Mouse (Mus musculus): ENCODE data around the gene Bspry.

The Bspry gene

DNA sequence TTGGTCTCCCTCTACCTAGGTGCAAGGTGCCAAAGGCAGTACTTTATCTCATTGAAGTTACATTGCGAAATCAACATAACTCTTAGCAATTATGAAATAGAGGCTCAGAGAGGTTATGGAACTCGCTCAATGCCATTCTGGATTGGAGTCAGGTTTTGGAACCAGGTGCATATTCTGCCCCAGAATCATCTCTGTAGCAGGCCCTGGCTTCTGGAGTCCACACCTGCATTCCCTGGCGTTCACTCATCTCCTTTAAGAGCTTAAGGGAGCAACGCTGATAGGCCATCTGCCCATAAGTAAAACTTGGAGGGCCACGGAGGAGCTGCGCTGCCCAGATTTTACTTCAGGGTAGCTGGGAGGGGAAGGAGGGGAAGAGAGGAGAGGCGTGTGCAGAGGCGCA, 37.2 kb downstream of the Bspry start:
- DNase-seq, result peak; percentile 31 to 64

DNA sequence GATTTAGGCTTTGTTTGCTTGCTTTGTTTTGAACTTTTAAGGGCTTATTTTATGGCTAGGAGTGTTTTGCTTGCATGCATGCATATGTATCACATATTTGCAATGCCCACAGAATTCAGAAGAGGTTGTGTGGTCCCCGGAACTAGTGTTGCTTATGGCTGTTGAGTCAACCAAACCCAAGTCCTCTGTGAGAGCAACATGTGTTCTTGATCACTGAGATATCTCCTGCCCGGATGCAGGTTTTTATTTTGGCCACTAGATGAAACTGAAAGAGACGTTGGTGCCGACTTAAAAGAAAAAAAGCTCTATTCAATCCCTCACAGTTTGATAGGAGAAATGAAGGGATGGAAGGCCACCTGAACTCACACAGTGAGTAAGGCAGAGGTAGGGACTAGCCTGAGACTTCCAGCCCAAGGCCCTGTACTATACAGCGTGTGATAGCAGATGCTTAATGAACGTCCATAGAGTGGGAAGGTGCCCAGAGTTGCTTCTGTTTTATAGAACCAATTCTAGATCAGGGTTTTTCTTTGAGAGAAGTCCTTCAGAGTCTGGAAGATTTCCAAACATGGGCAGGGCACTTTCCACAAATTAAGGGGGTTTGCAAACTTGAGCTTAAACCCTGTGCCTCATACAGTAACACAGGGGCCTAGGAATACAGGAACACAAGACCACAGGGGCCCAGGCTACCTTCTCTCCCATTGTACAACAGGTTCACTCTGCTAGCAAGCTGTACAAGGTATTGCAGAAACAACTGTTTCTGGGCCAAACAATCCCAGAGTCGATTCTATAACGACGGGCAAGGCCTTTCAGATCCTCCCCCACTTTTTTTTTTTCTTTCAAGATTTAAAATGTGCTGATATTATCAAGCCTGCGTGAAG, 37.9 kb downstream of the Bspry start:
- DNase-seq, result no peak

- peak; percentile 63 to 67 for DNase-seq
These were observed 38.7 kb downstream of the Bspry start for GRCm38 (mm10) chr4:62518416-62519121.

DNA sequence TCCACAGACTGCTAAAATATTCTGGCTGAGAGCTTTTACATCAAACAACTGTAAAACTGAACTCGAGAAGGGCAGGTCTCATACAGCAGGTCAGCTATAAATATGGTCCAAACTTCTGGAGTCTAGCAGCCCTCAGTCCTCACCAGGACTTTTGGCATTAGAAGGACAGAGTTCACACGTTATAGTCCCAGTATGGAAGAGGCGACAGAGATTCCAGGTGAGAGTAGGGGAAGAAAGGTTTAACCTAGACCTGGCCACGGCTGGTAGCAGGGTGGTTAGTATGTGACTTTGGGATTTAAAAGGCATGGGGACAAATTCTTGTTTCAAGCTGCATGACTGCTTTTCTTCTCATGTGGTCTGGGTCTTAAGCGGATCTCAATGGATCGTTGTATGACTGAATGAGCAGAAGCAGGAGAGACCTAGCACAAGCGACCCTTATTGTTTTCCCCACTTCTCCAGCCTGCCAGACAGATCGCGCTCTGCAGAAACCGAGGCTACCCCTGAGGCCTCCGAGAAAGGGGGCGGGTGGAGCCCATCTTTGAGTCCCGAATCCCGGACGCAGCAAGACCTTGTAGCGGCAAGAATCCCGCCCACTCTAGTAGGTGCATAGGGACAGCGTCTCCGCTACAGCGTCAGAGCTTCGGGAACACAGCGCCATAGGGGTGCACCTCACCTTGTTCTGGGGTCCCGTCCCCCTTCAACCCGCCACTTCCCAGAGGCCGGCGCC, 39.4 kb downstream of the Bspry start:
- DNase-seq, result no peak

DNA sequence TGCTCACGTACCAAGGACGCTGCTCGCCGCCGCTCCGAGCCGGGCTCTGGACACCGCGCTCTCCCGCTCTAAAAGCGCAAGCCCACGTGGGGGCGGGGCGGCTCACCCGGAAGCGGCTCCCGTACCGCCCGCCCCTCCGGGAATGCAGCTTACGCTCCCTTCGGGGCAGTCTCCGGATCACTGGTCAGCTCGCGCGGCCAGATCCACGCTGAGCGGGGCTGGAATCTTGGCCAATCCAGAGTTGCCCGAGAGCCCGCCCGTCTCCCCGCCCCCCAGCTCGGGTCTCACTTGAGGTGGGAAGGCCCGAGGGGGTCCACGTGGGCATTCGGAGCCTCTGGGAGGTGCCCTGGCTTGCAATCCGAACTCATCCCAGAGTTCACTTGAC, 40.0 kb downstream of the Bspry start, which contains the start of gene Alad:
Gene Alad (minus strand): TSS at position 70 of the 385 bp plus-strand sequence.
- DNase-seq, result peak; percentile 89 to 93

GRCm38 (mm10) chr4:62520892-62521400, 41.1 kb downstream of the Bspry start:
- DNase-seq, result no peak

DNA sequence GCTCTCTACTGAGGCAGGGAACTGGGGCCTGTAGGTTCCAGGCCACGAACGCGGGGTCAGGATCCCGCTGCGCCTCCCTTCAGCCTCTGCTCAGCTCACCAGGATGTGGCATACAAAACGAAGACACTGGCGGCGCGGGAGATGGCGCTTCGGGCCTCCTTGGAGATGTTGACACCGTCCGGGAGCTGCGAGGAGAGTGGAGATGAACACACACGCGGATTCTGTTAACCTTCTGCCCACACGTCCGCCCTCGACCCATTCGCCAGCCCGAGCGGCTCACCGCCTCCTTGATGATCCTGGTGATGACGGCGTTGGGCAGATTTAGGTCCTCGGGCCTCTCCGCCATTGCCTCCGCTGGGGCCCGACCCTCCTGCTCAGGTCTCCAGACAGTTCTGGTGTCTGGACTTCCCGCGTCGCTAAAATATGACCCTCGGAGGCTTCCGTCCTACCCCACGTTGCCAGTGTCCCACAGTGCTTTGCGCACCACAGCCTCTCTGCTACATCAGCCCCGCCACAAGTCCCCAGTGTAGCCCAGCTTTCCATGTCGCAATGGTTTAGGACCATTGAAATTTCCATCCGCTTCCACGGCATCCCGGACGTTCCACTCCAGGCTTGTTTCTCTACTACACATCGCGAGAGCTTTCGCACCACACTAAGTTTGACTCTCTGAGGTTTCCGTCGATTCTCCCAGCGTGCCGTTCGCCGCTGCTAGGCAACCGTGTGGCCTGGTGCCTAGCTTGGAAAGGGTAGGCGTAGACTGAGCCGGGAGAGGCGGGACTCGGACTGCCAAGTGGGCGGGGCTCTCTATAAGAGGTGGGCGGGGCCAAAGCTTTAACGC, 45.0 kb downstream of the Bspry start, which contains the start of the genes Pole3 and 4933430I17Rik:
Gene Pole3 (minus strand): TSS at position 418 of the 838 bp plus-strand sequence.
Gene 4933430I17Rik (plus strand): TSS at position 719 of the 838 bp plus-strand sequence.
- peak; percentile 96 to 98 for DNase-seq

DNA sequence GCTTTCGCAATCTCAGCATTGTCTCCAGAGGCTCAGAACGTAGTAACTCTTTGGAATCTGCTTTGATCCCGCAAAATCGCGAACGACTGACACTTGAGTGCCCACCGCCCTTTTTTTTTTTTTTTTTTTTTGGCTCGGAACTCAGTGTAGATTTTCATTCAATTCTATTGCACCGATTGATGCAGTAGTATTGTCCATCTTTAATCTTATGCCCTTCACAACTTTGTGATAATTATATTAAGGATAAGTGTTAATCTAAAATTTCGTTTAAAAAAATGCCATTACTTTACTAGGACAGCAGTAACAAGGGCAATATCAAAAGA, 45.6 kb downstream of the Bspry start:
- DNase-seq, result no peak

DNA sequence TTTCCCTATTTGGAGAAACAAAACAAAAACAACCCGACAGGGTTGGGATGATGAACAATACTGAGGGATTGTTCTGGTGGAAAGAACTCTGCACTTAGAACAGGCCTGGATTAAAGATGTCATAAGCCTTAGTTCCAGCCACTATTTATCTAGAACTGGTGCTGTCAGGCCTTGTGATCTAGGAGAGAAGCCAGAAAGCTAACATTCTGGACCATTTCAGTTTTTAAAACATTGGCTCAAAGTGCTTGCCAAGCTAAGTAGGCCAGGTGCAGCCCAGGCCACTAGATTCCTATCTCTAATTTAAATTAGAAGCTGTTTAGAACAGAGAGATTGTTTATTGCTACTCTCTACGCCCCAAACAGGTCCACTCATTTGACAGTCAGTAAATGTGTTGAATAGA, 46.4 kb downstream of the Bspry start:
- DNase-seq, result no peak

DNA sequence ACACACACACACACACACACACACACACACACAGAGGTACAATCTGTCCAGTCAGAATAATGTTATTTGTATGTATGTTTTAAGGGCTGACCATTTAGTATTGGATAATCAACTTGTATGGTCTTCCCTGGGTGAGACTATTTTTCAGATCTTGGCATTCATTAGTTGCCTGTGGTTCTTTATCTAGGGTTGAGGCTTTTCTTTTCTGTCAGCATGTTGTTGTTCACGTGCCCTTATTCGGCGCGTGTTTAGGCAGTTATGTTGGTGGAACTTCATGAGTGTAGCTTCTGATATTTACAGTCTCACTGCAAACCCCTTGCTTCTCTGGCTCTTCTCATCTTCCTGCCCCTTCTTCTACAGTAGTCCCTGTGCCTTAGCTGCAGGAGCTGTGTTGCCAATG, 47.8 kb downstream of the Bspry start:
- DNase-seq, result no peak

DNA sequence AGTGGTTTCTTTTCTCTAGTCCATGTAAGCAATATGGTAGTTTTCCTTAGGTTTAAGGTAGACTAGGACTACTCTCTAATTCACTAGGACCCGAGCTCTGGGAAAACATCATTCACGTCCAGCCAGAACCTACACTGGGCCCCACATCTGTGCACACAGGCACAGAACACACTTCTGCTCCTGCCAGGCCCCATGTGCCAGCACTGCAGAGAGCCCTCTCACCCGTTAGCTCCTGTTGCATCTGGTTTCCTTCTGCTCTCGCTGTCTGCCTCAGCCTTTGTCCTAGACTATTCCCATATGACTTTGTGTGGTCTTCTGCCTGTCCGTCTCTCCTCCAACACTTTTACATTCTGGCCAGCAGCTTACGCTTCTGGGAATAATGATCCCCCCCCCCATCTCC, 53.9 kb downstream of the Bspry start:
- no peak for DNase-seq

DNA sequence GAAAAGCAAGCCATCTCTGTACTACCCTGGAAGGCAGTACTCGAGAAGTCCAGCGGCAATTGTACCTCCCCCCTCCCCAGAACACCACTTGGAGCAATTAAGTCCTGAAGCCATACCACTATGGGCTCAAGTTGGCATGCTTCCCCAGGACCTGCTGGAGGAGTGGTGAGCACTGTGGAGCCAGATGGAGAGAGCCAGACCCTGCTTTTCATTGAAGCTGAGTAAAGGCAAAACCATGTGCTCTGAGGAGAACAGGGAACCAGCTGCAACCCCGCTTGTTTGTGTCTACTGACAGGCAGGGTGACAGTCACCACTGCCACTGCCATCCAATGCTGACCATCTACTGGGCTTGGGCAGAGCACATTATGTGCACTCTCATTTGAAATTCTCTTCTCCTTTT, 61.9 kb downstream of the Bspry start:
- no peak for DNase-seq

GRCm38 (mm10) chr4:62543782-62544181, 63.9 kb downstream of the Bspry start:
- DNase-seq, result no peak

- no peak for DNase-seq
These were observed 64.9 kb downstream of the Bspry start for GRCm38 (mm10) chr4:62544801-62545200.

All from lung, adult 18-20 months (tissue).